Mouse (Mus musculus) embryonic fibroblast, embryonic 13.5 days (primary cell): ENCODE data around the gene Cd3g.

ENCODE experiments used
- CTCF ChIP-seq: IDR thresholded peaks from 2 replicates; pipeline ENCODE4 v1.5.1; 2011; ENCODE audit warnings: mild to moderate bottlenecking, control low read depth, low read length, moderate library complexity, borderline replicate concordance; ENCODE audit not compliant: insufficient read depth
- POLR2A ChIP-seq: IDR thresholded peaks from 2 replicates; pipeline ENCODE4 v1.6.1; 2011; ENCODE audit warnings: low read depth, mild to moderate bottlenecking, control low read depth, low read length, moderate library complexity

DNA sequence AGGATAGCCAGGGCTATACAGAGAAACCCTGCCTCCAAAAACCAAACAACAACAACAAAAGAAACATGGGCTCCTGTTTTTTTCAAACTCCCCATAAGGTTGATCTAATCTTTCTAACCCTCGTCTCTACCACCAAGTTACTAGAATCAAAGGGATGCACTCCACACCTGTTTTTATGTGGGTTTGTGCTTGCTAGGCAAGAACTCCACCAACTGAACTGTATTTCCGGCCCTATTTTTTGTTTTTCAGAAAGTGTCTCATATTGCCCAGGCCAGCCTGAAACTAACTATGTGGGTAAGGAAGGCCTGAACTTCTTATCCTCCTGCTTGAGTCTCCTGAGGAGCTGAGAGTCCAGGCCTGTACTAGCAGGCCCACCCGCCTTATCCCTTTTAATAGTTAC lies 25.8 kb downstream of the Cd3g start:
- TF ChIP-seq CTCF = no peak
- no peak for TF ChIP-seq POLR2A
